Mouse (Mus musculus): ENCODE data around the gene Actl7b. TPM values are rescaled to one million over a fixed set of nuclear protein-coding genes. Genes with fewer than 3 reads are reported as not detected.
A peak's percentile ranks its signal among the peaks of the same experiment; 100 is the strongest.

Actl7b gene
- 0.25 and 0.57 TPM in 2 replicates for polyA plus RNA-seq (2012; rRNA removed)

DNA sequence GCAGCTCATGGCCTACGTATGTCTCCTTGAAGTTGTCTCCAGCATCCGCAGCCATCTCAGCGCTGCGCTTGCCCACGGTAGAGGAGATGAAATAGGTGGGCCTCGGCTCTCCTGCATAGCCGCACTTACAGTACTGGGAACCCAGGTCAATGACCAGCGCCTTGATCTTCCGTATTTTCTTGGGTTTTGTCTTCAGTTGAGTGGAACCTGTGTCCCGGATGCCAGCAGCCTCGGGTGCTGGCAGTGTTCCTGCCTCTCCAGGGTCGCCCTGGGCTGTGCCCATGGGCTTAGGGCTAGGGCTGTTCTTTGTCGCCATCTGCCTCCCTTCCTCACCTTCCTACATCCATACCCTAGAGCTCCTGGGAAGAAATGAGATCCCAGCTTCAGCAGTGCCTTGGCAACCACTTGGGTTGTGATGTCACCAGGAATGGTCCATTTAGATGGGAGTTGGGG lies at the start of gene Actl7b:
TSS of gene Actl7b (minus strand) at position 403 of the 453 bp plus-strand sequence.
- Histone ChIP-seq H3K27me3 (replicated peaks; ENCODE audit: control insufficient read depth, insufficient read depth, low read length) (no peaks in the 10 kb centered on the region), H3K36me3 (ENCODE audit: control insufficient read depth, insufficient read depth, low read length) (no peaks in the 10 kb centered on the region), H3K27ac (ENCODE audit: insufficient read depth, low read depth, low read length) (no peak within 1 kb of the TSS), H3K4me3 (ENCODE audit: insufficient read depth, low read depth, low read length) (no peak within 1 kb of the TSS), H3K4me1 (ENCODE audit: control insufficient read depth, insufficient read depth, low read length) (0 out of 2 replicates have a peak, but pooled peaks cover 4% of the 10 kb centered on the region)
- TF ChIP-seq POLR2A (IDR thresholded peaks at IDR 0.05; ENCODE audit: low read depth, low read length) (no peak), CTCF (conservative IDR thresholded peaks at IDR 0.05; ENCODE audit: insufficient read depth, insufficient read length, low read depth, low read length) (no peak)
- no peak for DNase-seq
- WGBS = 94% methylated on average over 13 of the region's 13 CpGs

DNA sequence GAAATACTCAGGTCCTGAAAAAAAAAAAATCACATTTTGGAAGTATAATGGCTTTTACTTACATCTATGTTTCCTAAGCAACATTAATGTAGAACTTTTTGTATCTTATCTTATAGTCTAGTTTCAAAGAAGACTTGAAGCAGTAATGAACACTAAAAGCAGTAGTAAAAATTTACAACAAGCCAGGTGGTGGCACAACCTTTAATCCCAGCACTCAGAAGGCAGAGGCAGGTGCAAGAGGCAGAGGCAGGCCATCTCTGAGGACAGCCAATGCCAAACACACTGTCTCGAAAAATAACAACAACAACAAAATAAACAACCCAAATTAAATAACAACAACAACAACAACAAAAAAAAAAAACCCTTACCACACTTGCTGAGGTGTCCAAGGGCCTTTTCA lies 29.8 kb upstream of the Actl7b start:
- peaks cover 6% of the 10 kb centered on the region for H3K36me3 ChIP-seq (ENCODE audit: control insufficient read depth, insufficient read depth, low read length)
- no peak for TF ChIP-seq POLR2A (IDR thresholded peaks at IDR 0.05; ENCODE audit: low read depth, low read length)
- TF ChIP-seq CTCF (conservative IDR thresholded peaks at IDR 0.05; ENCODE audit: insufficient read depth, insufficient read length, low read depth, low read length) = no peak

DNA sequence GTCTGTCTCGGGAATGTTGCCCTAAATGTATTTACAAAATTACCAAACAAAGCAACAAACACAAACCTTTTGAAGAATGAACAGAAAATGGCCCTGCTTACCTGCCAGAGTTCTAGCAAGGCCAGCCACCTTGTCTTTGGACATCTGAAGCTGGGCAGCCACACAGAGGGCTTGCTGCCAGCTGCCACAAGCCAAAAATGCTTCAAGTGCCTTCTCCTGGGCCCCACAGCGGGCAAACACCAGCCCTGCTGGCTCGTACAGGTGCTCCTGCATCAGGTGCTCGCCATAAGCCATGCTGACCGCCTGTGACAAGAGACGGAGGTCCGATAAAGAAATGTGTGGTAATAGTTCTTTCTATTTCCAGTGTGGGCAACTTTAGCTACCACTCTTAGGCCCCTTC lies 27.7 kb upstream of the Actl7b start:
- 82% methylated on average over 7 of the region's 7 CpGs for WGBS
- no peaks in the 10 kb centered on the region for H3K4me1 ChIP-seq (ENCODE audit: control insufficient read depth, insufficient read depth, low read length)
- TF ChIP-seq POLR2A (IDR thresholded peaks at IDR 0.05; ENCODE audit: low read depth, low read length) = no peak
- no peak for TF ChIP-seq CTCF (conservative IDR thresholded peaks at IDR 0.05; ENCODE audit: insufficient read depth, insufficient read length, low read depth, low read length)
- H3K27ac ChIP-seq (ENCODE audit: insufficient read depth, low read depth, low read length) = no peak overlapping the region
- peaks cover 6% of the 10 kb centered on the region for H3K36me3 ChIP-seq (ENCODE audit: control insufficient read depth, insufficient read depth, low read length)
- no peak overlapping the region for H3K4me3 ChIP-seq (ENCODE audit: insufficient read depth, low read depth, low read length)
- DNase-seq = peak; percentile 22
- H3K27me3 ChIP-seq (replicated peaks; ENCODE audit: control insufficient read depth, insufficient read depth, low read length) = no peaks in the 10 kb centered on the region

More for the DNA sequence above, 29.8 kb upstream of the Actl7b start:
- H3K27ac ChIP-seq (ENCODE audit: insufficient read depth, low read depth, low read length) = no peak overlapping the region
- 77% methylated on average over 1 of the region's 1 CpGs for WGBS
- H3K4me3 ChIP-seq (ENCODE audit: insufficient read depth, low read depth, low read length) = no peak overlapping the region
- H3K4me1 ChIP-seq (ENCODE audit: control insufficient read depth, insufficient read depth, low read length) = no peaks in the 10 kb centered on the region
- no peaks in the 10 kb centered on the region for H3K27me3 ChIP-seq (replicated peaks; ENCODE audit: control insufficient read depth, insufficient read depth, low read length)
- DNase-seq = no peak

DNA sequence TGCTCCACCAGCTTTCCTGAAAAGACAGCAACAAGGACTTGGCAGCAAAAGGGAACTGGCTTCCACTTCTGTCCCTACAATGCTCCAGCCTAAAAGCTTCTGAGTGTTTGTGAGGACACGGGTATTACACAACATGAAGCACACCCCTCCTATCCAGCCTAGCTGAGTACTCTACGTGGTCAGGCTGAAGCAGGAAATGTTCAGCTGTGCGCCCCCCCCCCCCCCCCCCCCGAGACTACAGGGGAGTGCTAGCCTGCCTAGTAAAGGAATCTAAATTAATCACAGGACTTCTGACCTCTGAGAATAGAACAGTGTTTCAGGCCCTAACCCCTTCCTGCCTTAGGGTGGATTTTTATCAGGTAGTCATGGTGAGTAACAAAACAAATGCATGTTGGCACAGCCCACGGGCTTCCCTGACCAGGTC lies 26.6 kb upstream of the Actl7b start:
- Histone ChIP-seq H3K27me3 (replicated peaks; ENCODE audit: control insufficient read depth, insufficient read depth, low read length) (no peaks in the 10 kb centered on the region), H3K27ac (ENCODE audit: insufficient read depth, low read depth, low read length) (no peak overlapping the region), H3K4me3 (ENCODE audit: insufficient read depth, low read depth, low read length) (no peak overlapping the region), H3K36me3 (ENCODE audit: control insufficient read depth, insufficient read depth, low read length) (peaks cover 3% of the 10 kb centered on the region), H3K4me1 (ENCODE audit: control insufficient read depth, insufficient read depth, low read length) (no peaks in the 10 kb centered on the region)
- no peak for TF ChIP-seq CTCF (conservative IDR thresholded peaks at IDR 0.05; ENCODE audit: insufficient read depth, insufficient read length, low read depth, low read length)
- TF ChIP-seq POLR2A (IDR thresholded peaks at IDR 0.05; ENCODE audit: low read depth, low read length) = no peak
- no peak for DNase-seq
- 56% methylated on average over 5 of the region's 5 CpGs for WGBS

DNA sequence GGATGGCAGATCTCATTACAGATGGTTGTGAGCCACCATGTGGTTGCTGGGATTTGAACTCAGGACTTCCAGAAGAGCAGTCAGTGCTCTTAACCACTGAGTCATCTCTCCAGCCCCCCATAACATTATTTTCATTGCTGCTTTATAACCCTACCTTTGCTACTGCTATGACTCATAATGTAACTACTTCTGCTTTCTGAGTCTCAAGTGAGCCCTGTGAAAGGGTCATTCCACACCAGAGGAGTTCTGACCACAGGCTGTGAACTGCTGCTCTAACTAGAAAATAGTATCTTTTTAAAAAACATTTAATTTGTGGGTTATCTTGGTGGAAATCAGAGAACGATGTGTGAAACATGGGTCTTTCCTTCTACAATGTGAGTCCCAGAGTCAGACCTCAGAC lies 16.4 kb upstream of the Actl7b start:
- no peak for DNase-seq
- no peak for TF ChIP-seq CTCF (conservative IDR thresholded peaks at IDR 0.05; ENCODE audit: insufficient read depth, insufficient read length, low read depth, low read length)

DNA sequence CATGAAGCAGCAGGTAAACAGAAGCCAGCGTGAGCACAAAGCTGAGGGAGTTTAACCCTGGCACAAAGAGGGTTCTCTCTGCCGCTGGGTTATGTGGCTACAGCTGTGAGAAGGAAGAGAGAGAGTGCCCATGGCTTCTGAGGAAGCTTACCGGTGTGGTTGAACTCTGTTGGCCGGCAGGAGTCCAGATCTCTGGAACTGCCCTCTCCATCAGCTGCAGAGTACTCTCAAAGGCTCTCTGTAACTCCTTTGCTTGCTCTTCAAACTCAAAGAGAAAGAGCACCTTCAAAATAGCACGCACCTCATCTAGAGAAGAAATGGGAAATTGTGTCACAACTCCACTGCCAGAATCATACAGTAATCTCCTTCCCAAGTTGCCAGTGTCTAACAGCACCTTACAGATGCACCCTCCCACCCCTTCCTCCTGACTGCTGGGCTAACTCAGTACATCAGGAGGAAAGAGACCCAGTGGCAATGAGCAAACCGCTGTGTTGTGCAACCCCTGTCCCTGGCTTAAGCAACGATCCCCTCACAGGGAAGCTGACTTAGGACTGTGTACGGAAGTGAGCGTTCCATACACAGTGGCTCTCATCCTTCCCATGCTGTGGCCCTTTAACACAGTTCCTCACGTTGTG lies 15.8 kb upstream of the Actl7b start:
- no peaks in the 10 kb centered on the region for H3K4me1 ChIP-seq (ENCODE audit: control insufficient read depth, insufficient read depth, low read length)
- no peak overlapping the region for H3K4me3 ChIP-seq (ENCODE audit: insufficient read depth, low read depth, low read length)
- 90% methylated on average over 10 of the region's 10 CpGs for WGBS
- DNase-seq = no peak
- H3K27me3 ChIP-seq (replicated peaks; ENCODE audit: control insufficient read depth, insufficient read depth, low read length) = no peaks in the 10 kb centered on the region
- peaks cover 8% of the 10 kb centered on the region; the same call in 1 of the 2 replicates for H3K36me3 ChIP-seq (ENCODE audit: control insufficient read depth, insufficient read depth, low read length)
- TF ChIP-seq CTCF (conservative IDR thresholded peaks at IDR 0.05; ENCODE audit: insufficient read depth, insufficient read length, low read depth, low read length) = no peak
- TF ChIP-seq POLR2A (IDR thresholded peaks at IDR 0.05; ENCODE audit: low read depth, low read length) = no peak
- no peak overlapping the region for H3K27ac ChIP-seq (ENCODE audit: insufficient read depth, low read depth, low read length)

More for the DNA sequence above, 16.4 kb upstream of the Actl7b start:
- H3K4me3 ChIP-seq (ENCODE audit: insufficient read depth, low read depth, low read length) = no peak overlapping the region
- H3K27ac ChIP-seq (ENCODE audit: insufficient read depth, low read depth, low read length) = no peak overlapping the region
- no peaks in the 10 kb centered on the region for H3K27me3 ChIP-seq (replicated peaks; ENCODE audit: control insufficient read depth, insufficient read depth, low read length)
- WGBS = 91% methylated on average over 1 of the region's 1 CpGs
- H3K4me1 ChIP-seq (ENCODE audit: control insufficient read depth, insufficient read depth, low read length) = no peaks in the 10 kb centered on the region
- peaks cover 10% of the 10 kb centered on the region; the same call in 1 of the 2 replicates for H3K36me3 ChIP-seq (ENCODE audit: control insufficient read depth, insufficient read depth, low read length)

DNA sequence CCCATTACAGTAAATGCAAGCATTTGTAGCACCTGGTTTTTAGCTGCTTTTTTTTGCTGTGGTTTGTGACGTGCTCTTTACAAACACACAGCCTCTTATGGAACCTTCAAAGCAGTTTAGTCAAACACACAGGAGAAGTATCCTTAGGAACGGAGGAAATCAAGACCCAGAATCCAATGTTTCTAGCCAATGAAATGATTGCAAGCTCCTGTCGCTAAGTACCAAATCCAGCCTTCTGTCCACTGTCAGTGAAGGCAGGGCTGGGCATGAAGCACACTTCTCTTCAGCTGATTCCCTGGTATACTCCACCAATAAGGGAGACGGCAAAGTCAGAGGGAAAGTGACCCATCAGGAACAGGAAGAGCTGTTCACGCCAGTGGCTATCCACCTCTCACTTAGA lies 14.8 kb upstream of the Actl7b start:
- no peak for TF ChIP-seq POLR2A (IDR thresholded peaks at IDR 0.05; ENCODE audit: low read depth, low read length)
- TF ChIP-seq CTCF (conservative IDR thresholded peaks at IDR 0.05; ENCODE audit: insufficient read depth, insufficient read length, low read depth, low read length) = no peak
- Histone ChIP-seq H3K4me1 (ENCODE audit: control insufficient read depth, insufficient read depth, low read length) (no peaks in the 10 kb centered on the region), H3K36me3 (ENCODE audit: control insufficient read depth, insufficient read depth, low read length) (peaks cover 6% of the 10 kb centered on the region; the same call in 1 of the 2 replicates), H3K27me3 (replicated peaks; ENCODE audit: control insufficient read depth, insufficient read depth, low read length) (no peaks in the 10 kb centered on the region), H3K27ac (ENCODE audit: insufficient read depth, low read depth, low read length) (no peak overlapping the region), H3K4me3 (ENCODE audit: insufficient read depth, low read depth, low read length) (no peak overlapping the region)
- 88% methylated on average over 5 of the region's 5 CpGs for WGBS
- DNase-seq = no peak
